Mouse (Mus musculus): Measurements from ENCODE around the gene AY761184. TPM values are rescaled to one million over a fixed set of nuclear protein-coding genes. Genes with fewer than 3 reads are reported as not detected.
"Not testable (repeated sequence)": the region's sequence is repeated elsewhere in the genome, so short reads cannot be mapped to it uniquely, and the experiment has no call there.

Gene AY761184
- total RNA-seq (2014; rRNA removed) (not detected in 2 replicates), polyA plus RNA-seq (2015; fragmentation: Nextera tagmentation; extraction: Ambion mirVana) (not detected in 2 replicates)

- H3K9me3 ChIP-seq (ENCODE audit: low read length); H3K4me1 ChIP-seq (ENCODE audit: insufficient read depth); H3K27me3 ChIP-seq (ENCODE audit: insufficient read depth, low read length); H3K36me3 ChIP-seq (ENCODE audit: insufficient read depth); H3K9ac ChIP-seq; H3K4me2 ChIP-seq (ENCODE audit: low read depth); H3K27ac ChIP-seq (ENCODE audit: low read depth, low read length); ATAC-seq; DNase-seq; H3K4me3 ChIP-seq (ENCODE audit: low read depth, low read length): not testable (repeated sequence)
- 87% methylated on average over 2 of the region's 2 CpGs for WGBS
Measured at GRCm38 (mm10) chr8:21703545-21703944, at the start of gene AY761184. TSS of gene AY761184 (minus strand) at chr8:21703645.

GRCm38 (mm10) chr8:21665497-21665896 is 37.9 kb downstream of the AY761184 start, which contains the start of gene Defa34:
TSS of gene Defa34 (plus strand) at chr8:21665797.
- H3K4me3 ChIP-seq (ENCODE audit: low read depth, low read length); H3K36me3 ChIP-seq (ENCODE audit: insufficient read depth); H3K4me2 ChIP-seq (ENCODE audit: low read depth); H3K27me3 ChIP-seq (ENCODE audit: insufficient read depth, low read length); H3K4me1 ChIP-seq (ENCODE audit: insufficient read depth); H3K9me3 ChIP-seq (ENCODE audit: low read length); H3K9ac ChIP-seq; DNase-seq; H3K27ac ChIP-seq (ENCODE audit: low read depth, low read length); ATAC-seq: not testable (repeated sequence)
- WGBS, result 100% methylated on average over 1 of the region's 1 CpGs

- DNase-seq; H3K4me2 ChIP-seq (ENCODE audit: low read depth): not testable (repeated sequence)
- no CpG with 5 or more reads among the region's 2 CpGs for WGBS
Measured at GRCm38 (mm10) chr8:21655480-21655879, 48.0 kb downstream of the AY761184 start, which contains the start of gene Defa17. TSS of gene Defa17 (plus strand) at chr8:21655780.

More at GRCm38 (mm10) chr8:21655480-21655879, 48.0 kb downstream of the AY761184 start, which contains the start of gene Defa17:
- H3K4me3 ChIP-seq (ENCODE audit: low read depth, low read length); H3K27ac ChIP-seq (ENCODE audit: low read depth, low read length); H3K4me1 ChIP-seq (ENCODE audit: insufficient read depth); H3K9ac ChIP-seq; H3K36me3 ChIP-seq (ENCODE audit: insufficient read depth); H3K27me3 ChIP-seq (ENCODE audit: insufficient read depth, low read length); H3K9me3 ChIP-seq (ENCODE audit: low read length); ATAC-seq: not testable (repeated sequence)

Other genes with a start within 250 kb of the AY761184 start
- gene Gm7849, start 247.1 kb downstream of the AY761184 start, total RNA-seq (2014; rRNA removed), result not detected in 2 replicates
- not detected in 2 replicates for gene Gm7849, start 247.1 kb downstream of the AY761184 start, polyA plus RNA-seq (2015; fragmentation: Nextera tagmentation; extraction: Ambion mirVana)
- not detected in 2 replicates for gene Defa20, start 194.4 kb downstream of the AY761184 start, total RNA-seq (2014; rRNA removed)
- gene Defa20, start 194.4 kb downstream of the AY761184 start, polyA plus RNA-seq (2015; fragmentation: Nextera tagmentation; extraction: Ambion mirVana), result not detected in 2 replicates
- gene Defa32, start 174.6 kb downstream of the AY761184 start, total RNA-seq (2014; rRNA removed), result not detected in 2 replicates
- gene Defa32, start 174.6 kb downstream of the AY761184 start, polyA plus RNA-seq (2015; fragmentation: Nextera tagmentation; extraction: Ambion mirVana), result not detected in 2 replicates
- gene Defa37, start 138.3 kb downstream of the AY761184 start, total RNA-seq (2014; rRNA removed), result not detected in 2 replicates
- not detected in 2 replicates for gene Defa37, start 138.3 kb downstream of the AY761184 start, polyA plus RNA-seq (2015; fragmentation: Nextera tagmentation; extraction: Ambion mirVana)
- gene Defa28, start 120.6 kb downstream of the AY761184 start, total RNA-seq (2014; rRNA removed), result not detected in 2 replicates
- not detected in 2 replicates for gene Defa28, start 120.6 kb downstream of the AY761184 start, polyA plus RNA-seq (2015; fragmentation: Nextera tagmentation; extraction: Ambion mirVana)
- gene Gm7861, start 109.1 kb downstream of the AY761184 start, total RNA-seq (2014; rRNA removed), result not detected in 2 replicates
- gene Gm7861, start 109.1 kb downstream of the AY761184 start, polyA plus RNA-seq (2015; fragmentation: Nextera tagmentation; extraction: Ambion mirVana), result not detected in 2 replicates
- not detected in 2 replicates for gene Defa26, start 85.5 kb downstream of the AY761184 start, total RNA-seq (2014; rRNA removed)
- not detected in 2 replicates for gene Defa26, start 85.5 kb downstream of the AY761184 start, polyA plus RNA-seq (2015; fragmentation: Nextera tagmentation; extraction: Ambion mirVana)
- not detected in 2 replicates for gene Defa17, start 47.9 kb downstream of the AY761184 start, total RNA-seq (2014; rRNA removed)
- gene Defa17, start 47.9 kb downstream of the AY761184 start, polyA plus RNA-seq (2015; fragmentation: Nextera tagmentation; extraction: Ambion mirVana), result not detected in 2 replicates
- not detected in 2 replicates for gene Defa34, start 37.8 kb downstream of the AY761184 start, total RNA-seq (2014; rRNA removed)
- not detected in 2 replicates for gene Defa34, start 37.8 kb downstream of the AY761184 start, polyA plus RNA-seq (2015; fragmentation: Nextera tagmentation; extraction: Ambion mirVana)
- gene Defa24, start 30.8 kb upstream of the AY761184 start, total RNA-seq (2014; rRNA removed), result not detected in 2 replicates
- gene Defa24, start 30.8 kb upstream of the AY761184 start, polyA plus RNA-seq (2015; fragmentation: Nextera tagmentation; extraction: Ambion mirVana), result not detected in 2 replicates
- not detected in 2 replicates for gene Defb50, start 119.9 kb upstream of the AY761184 start, total RNA-seq (2014; rRNA removed)
- not detected in 2 replicates for gene Defb50, start 119.9 kb upstream of the AY761184 start, polyA plus RNA-seq (2015; fragmentation: Nextera tagmentation; extraction: Ambion mirVana)
- gene Defb2, start 136.3 kb upstream of the AY761184 start, total RNA-seq (2014; rRNA removed), result not detected in 2 replicates
- gene Defb2, start 136.3 kb upstream of the AY761184 start, polyA plus RNA-seq (2015; fragmentation: Nextera tagmentation; extraction: Ambion mirVana), result not detected in 2 replicates
- not detected in 2 replicates for gene Defb10, start 155.3 kb upstream of the AY761184 start, total RNA-seq (2014; rRNA removed)
- gene Defb10, start 155.3 kb upstream of the AY761184 start, polyA plus RNA-seq (2015; fragmentation: Nextera tagmentation; extraction: Ambion mirVana), result not detected in 2 replicates
- not detected in 2 replicates for gene Defb9, start 181.8 kb upstream of the AY761184 start, total RNA-seq (2014; rRNA removed)
- 0.88 and 1.2 TPM in 2 replicates for gene Defb9, start 181.8 kb upstream of the AY761184 start, polyA plus RNA-seq (2015; fragmentation: Nextera tagmentation; extraction: Ambion mirVana)
- gene Defb11, start 202.8 kb upstream of the AY761184 start, total RNA-seq (2014; rRNA removed), result not detected in 2 replicates
- gene Defb11, start 202.8 kb upstream of the AY761184 start, polyA plus RNA-seq (2015; fragmentation: Nextera tagmentation; extraction: Ambion mirVana), result 18.1 and 25.9 TPM in 2 replicates
- gene Defb15, start 229.1 kb upstream of the AY761184 start, total RNA-seq (2014; rRNA removed), result not detected in 2 replicates
- gene Defb15, start 229.1 kb upstream of the AY761184 start, polyA plus RNA-seq (2015; fragmentation: Nextera tagmentation; extraction: Ambion mirVana), result not detected in 2 replicates
- gene Defb35, start 234.7 kb upstream of the AY761184 start, total RNA-seq (2014; rRNA removed), result not detected in 2 replicates
- not detected in 2 replicates for gene Defb35, start 234.7 kb upstream of the AY761184 start, polyA plus RNA-seq (2015; fragmentation: Nextera tagmentation; extraction: Ambion mirVana)
- gene Defb13, start 243.1 kb upstream of the AY761184 start, total RNA-seq (2014; rRNA removed), result not detected in 2 replicates
- not detected in 2 replicates for gene Defb13, start 243.1 kb upstream of the AY761184 start, polyA plus RNA-seq (2015; fragmentation: Nextera tagmentation; extraction: Ambion mirVana)

All from forebrain, postnatal 0 days (tissue).